Mouse (Mus musculus): ENCODE measurements around the gene Ostf1. TPM values are rescaled to one million over a fixed set of nuclear protein-coding genes. Genes with fewer than 3 reads are reported as not detected.

The Ostf1 gene
- polyA plus RNA-seq, 1 experiment from 2014 or later = 37.0 TPM

- Histone ChIP-seq H3K36me3 (replicated peaks) (no peaks in the 10 kb centered on the region), H3K27ac (replicated peaks) (no peak overlapping the region), H3K4me3 (no peak overlapping the region), H3K4me1 (peaks cover 28% of the 10 kb centered on the region), H3K27me3 (replicated peaks; ENCODE audit: low read depth, poor library complexity, severe bottlenecking) (no peaks in the 10 kb centered on the region), H3K9me3 (no peaks in the 10 kb centered on the region)
- no peak for DNase-seq (ENCODE audit: low spot score)
- 73% methylated on average over 5 of the region's 5 CpGs for WGBS
Measured at GRCm38 (mm10) chr19:18577348-18577747, 54.3 kb downstream of the Ostf1 start.

DNA sequence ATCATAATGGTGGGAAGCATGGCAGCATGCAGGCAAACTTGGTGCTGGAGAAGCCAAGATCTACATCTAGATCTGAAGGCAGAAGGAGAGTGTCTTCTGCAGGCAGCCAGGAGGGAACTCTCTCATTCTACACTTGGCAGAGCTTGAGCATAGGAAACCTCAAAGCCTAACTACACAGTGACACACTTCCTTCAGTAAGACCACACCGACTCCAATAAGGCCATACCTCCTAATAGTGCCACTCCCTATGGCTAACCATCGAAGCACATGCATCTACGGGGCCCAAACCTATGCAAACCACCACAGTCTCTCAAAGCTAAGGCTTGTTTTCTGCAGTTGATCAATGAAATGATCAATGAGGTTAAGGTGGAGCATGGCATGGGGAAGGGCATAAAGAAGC is 55.7 kb downstream of the Ostf1 start:
- H3K9me3 ChIP-seq = no peaks in the 10 kb centered on the region
- H3K4me1 ChIP-seq = peaks cover 28% of the 10 kb centered on the region
- no peaks in the 10 kb centered on the region for H3K36me3 ChIP-seq (replicated peaks)
- H3K4me3 ChIP-seq = no peak overlapping the region
- H3K27me3 ChIP-seq (replicated peaks; ENCODE audit: low read depth, poor library complexity, severe bottlenecking) = no peaks in the 10 kb centered on the region
- DNase-seq (ENCODE audit: low spot score) = no peak
- no peak overlapping the region for H3K27ac ChIP-seq (replicated peaks)
- WGBS = 94% methylated on average over 3 of the region's 3 CpGs

DNA sequence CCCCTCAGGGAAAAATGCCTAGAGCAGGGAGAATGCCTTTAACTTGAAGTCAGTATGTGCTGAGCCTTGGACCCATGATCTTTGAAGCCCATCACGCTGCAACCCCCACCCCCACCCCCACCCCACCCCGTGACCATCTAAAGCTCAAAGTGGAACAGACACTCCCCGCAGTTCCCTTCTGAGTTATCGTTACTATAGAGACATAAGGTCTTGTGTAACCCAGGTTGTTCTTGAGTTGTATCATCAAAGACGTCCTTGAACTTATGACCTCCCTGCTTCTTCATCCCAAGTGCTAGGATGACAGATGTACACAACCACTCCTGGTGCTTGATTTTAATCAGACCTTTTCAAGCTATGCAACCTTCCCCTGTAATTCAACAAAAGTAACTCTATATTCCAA is 57.7 kb downstream of the Ostf1 start:
- H3K4me1 ChIP-seq = peaks cover 26% of the 10 kb centered on the region
- H3K36me3 ChIP-seq (replicated peaks) = no peaks in the 10 kb centered on the region
- H3K27me3 ChIP-seq (replicated peaks; ENCODE audit: low read depth, poor library complexity, severe bottlenecking) = no peaks in the 10 kb centered on the region
- H3K4me3 ChIP-seq = no peak overlapping the region
- 80% methylated on average over 5 of the region's 5 CpGs for WGBS
- H3K9me3 ChIP-seq = no peaks in the 10 kb centered on the region
- DNase-seq (ENCODE audit: low spot score) = no peak
- H3K27ac ChIP-seq (replicated peaks) = no peak overlapping the region

DNA sequence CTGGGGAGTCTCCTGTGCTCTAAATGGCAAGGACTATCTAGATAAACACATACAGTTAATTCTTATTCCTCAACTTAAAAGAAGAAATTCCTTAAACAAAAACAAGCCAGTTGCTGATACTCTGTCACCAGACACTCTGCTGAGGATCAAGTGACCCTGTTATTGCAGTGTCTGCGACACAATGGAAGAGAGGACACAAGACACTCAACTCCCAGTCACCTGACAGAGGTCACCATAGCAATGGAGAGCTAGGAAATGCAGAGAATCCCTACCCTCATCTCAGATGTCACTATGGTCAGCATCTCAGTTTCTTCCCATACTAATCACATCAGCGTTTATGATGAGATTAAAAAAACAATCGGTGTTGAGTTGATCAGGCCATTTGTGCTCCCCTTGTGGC is 58.2 kb downstream of the Ostf1 start:
- 74% methylated on average over 3 of the region's 3 CpGs for WGBS
- peaks cover 22% of the 10 kb centered on the region for H3K4me1 ChIP-seq
- no peak for DNase-seq (ENCODE audit: low spot score)
- no peak overlapping the region for H3K4me3 ChIP-seq
- H3K27me3 ChIP-seq (replicated peaks; ENCODE audit: low read depth, poor library complexity, severe bottlenecking) = no peaks in the 10 kb centered on the region
- no peaks in the 10 kb centered on the region for H3K36me3 ChIP-seq (replicated peaks)
- no peak overlapping the region for H3K27ac ChIP-seq (replicated peaks)
- H3K9me3 ChIP-seq = no peaks in the 10 kb centered on the region

DNA sequence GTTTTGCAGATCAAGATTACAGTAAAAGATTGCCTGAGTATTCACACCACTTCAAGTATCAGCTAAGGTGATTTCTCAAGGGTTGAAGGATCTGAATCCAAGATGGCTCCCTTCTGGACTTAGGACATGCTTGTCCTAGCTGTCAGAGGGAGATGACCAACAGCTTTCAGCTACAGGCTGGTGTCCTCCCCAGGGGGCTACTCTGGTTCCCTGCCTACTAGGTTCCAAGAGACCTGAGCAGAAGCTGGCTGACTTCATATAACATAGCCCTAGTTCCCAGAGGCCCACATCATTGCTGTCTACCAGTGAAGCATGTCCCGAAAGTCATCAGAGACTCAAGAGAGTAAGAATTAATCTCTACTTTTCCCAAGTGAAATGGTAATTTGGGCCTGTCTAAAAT is 62.1 kb downstream of the Ostf1 start:
- H3K9me3 ChIP-seq = peaks cover 2% of the 10 kb centered on the region; the same call in 1 of the 2 replicates
- no peaks in the 10 kb centered on the region for H3K36me3 ChIP-seq (replicated peaks)
- no peak overlapping the region for H3K27ac ChIP-seq (replicated peaks)
- H3K4me3 ChIP-seq = no peak overlapping the region
- peaks cover 7% of the 10 kb centered on the region; the same call in 1 of the 2 replicates for H3K4me1 ChIP-seq
- WGBS = 96% methylated on average over 1 of the region's 1 CpGs
- no peaks in the 10 kb centered on the region for H3K27me3 ChIP-seq (replicated peaks; ENCODE audit: low read depth, poor library complexity, severe bottlenecking)
- DNase-seq (ENCODE audit: low spot score) = no peak

DNA sequence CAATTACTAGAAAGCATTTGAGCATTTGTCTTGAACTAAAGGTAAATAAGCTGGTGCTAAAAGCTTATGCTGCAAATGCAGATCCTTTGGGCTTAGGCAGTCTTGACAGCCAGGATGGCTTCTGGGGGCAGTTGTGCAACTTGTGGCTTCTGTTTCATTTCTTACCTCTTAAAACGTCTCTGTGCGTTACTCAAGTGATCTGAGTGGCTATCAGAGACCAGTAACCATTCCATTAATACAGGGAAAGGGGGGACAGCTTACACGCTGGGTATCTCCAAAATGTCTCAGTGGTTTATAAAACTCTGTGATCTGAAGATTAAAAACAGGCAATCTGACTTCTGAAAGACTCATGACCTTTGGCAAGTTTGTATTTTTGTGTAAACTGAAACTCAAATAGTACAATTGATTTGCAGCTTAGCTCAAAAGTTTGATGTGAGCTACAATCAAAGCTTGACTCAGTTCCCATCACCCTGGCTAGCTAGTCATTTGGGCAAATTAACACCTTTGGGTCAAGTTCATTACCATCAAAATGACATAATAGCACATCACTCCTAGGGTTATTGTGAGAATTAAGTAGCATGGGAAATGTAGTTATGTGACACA is 62.7 kb downstream of the Ostf1 start:
- no peak for DNase-seq (ENCODE audit: low spot score)
- Histone ChIP-seq H3K4me3 (no peak overlapping the region), H3K36me3 (replicated peaks) (no peaks in the 10 kb centered on the region), H3K4me1 (peaks cover 7% of the 10 kb centered on the region; the same call in 1 of the 2 replicates), H3K27me3 (replicated peaks; ENCODE audit: low read depth, poor library complexity, severe bottlenecking) (no peaks in the 10 kb centered on the region), H3K9me3 (peaks cover 2% of the 10 kb centered on the region; the same call in 1 of the 2 replicates), H3K27ac (replicated peaks) (no peak overlapping the region)
- 79% methylated on average over 3 of the region's 3 CpGs for WGBS

GRCm38 (mm10) chr19:18567936-18568827 is 63.4 kb downstream of the Ostf1 start:
- Histone ChIP-seq H3K4me1 (no peaks in the 10 kb centered on the region), H3K27ac (replicated peaks) (no peak overlapping the region), H3K4me3 (no peak overlapping the region), H3K36me3 (replicated peaks) (no peaks in the 10 kb centered on the region), H3K27me3 (replicated peaks; ENCODE audit: low read depth, poor library complexity, severe bottlenecking) (no peaks in the 10 kb centered on the region), H3K9me3 (peaks cover 2% of the 10 kb centered on the region; the same call in 1 of the 2 replicates)
- DNase-seq (ENCODE audit: low spot score) = no peak
- 89% methylated on average over 12 of the region's 12 CpGs for WGBS

DNA sequence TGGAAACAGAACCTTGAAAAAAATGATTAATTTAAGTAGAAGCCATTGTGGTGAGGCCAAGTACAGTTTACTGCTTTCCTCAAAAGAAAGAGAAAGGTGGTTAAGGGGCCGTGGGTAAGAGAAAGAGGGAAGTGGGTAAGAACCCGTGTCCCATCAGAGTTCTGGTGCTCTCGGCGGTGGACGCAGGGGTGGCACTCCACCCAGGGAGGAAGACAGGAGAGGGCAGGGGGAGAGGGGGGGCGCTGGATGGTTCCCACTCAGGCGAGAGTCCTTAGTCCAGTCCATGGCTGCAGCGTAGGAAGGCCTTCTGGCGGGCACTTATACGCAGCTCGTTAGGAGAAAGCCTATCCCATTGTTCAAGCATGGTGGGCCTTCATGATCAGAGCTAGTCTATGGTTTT is 64.1 kb downstream of the Ostf1 start:
- no peaks in the 10 kb centered on the region for H3K36me3 ChIP-seq (replicated peaks)
- WGBS = 95% methylated on average over 11 of the region's 11 CpGs
- H3K27me3 ChIP-seq (replicated peaks; ENCODE audit: low read depth, poor library complexity, severe bottlenecking) = no peaks in the 10 kb centered on the region
- no peak overlapping the region for H3K4me3 ChIP-seq
- no peak overlapping the region for H3K27ac ChIP-seq (replicated peaks)
- peaks cover 2% of the 10 kb centered on the region; the same call in 1 of the 2 replicates for H3K9me3 ChIP-seq
- no peaks in the 10 kb centered on the region for H3K4me1 ChIP-seq
- no peak for DNase-seq (ENCODE audit: low spot score)

GRCm38 (mm10) chr19:18557708-18558107 is 73.9 kb downstream of the Ostf1 start:
- no peak for DNase-seq (ENCODE audit: low spot score)
- no peaks in the 10 kb centered on the region for H3K27me3 ChIP-seq (replicated peaks; ENCODE audit: low read depth, poor library complexity, severe bottlenecking)
- no peak overlapping the region for H3K4me3 ChIP-seq
- H3K9me3 ChIP-seq = no peaks in the 10 kb centered on the region
- H3K36me3 ChIP-seq (replicated peaks) = no peaks in the 10 kb centered on the region
- H3K4me1 ChIP-seq = no peaks in the 10 kb centered on the region
- 89% methylated on average over 1 of the region's 1 CpGs for WGBS
- H3K27ac ChIP-seq (replicated peaks) = no peak overlapping the region

DNA sequence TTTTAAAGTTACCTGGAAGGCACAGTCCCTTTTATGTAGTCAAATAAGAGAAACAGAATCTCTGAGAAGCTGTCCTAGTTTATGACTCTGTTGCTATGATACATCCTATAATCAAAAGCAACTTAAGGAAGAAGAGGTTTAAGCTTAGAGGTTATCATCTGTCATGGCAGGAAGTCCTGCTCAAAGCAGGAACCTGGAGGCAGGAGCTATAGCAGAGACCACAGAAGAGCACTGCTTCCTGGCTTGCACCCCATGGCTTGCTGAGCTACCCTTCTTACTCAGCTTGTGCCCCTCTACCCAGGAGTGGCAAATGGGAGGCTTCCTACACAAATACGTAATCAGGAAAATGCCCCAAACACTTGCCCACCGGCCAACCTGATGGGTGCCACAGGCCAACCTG is 76.0 kb downstream of the Ostf1 start:
- WGBS = 94% methylated on average over 2 of the region's 2 CpGs
- Histone ChIP-seq H3K36me3 (replicated peaks) (no peaks in the 10 kb centered on the region), H3K9me3 (no peaks in the 10 kb centered on the region), H3K4me3 (no peak overlapping the region), H3K4me1 (no peaks in the 10 kb centered on the region), H3K27ac (replicated peaks) (no peak overlapping the region), H3K27me3 (replicated peaks; ENCODE audit: low read depth, poor library complexity, severe bottlenecking) (no peaks in the 10 kb centered on the region)
- DNase-seq (ENCODE audit: low spot score) = no peak

DNA sequence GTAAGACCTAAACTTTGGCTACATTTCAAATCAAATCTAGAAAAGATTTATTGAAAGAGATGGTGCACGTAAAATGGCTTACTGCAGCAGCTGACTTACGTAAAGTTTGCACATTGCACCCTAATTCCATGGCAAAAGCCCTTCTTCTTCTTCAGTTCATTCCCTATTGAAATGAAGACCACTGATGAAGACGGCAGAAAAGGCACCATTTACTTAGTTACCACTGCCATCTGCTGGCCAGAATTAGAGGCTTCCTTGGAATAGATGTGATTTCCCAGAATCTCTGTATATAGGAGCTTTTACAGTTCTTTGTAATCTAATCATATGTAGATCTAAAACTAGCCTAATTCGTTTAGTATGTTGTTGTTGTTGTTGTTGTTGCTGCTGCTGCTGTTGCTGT is 83.0 kb downstream of the Ostf1 start:
- no peak overlapping the region for H3K4me3 ChIP-seq
- peak; percentile 50 for DNase-seq (ENCODE audit: low spot score)
- no peaks in the 10 kb centered on the region for H3K36me3 ChIP-seq (replicated peaks)
- no peaks in the 10 kb centered on the region for H3K4me1 ChIP-seq
- no peaks in the 10 kb centered on the region for H3K27me3 ChIP-seq (replicated peaks; ENCODE audit: low read depth, poor library complexity, severe bottlenecking)
- H3K9me3 ChIP-seq = no peaks in the 10 kb centered on the region
- 15% methylated on average over 4 of the region's 4 CpGs for WGBS
- no peak overlapping the region for H3K27ac ChIP-seq (replicated peaks)

Data from embryonic facial prominence, embryonic 10.5 days (tissue).